Mouse (Mus musculus): ENCODE measurements at regions not wholly inside any gene's neighbourhood (a gene's known extent, or its start where the extent isn't known, plus 50 kb on each side); places are given as distances from the start of the nearest gene placed in this dataset.
A peak's percentile ranks its signal among the peaks of the same experiment; 100 is the strongest.

DNA sequence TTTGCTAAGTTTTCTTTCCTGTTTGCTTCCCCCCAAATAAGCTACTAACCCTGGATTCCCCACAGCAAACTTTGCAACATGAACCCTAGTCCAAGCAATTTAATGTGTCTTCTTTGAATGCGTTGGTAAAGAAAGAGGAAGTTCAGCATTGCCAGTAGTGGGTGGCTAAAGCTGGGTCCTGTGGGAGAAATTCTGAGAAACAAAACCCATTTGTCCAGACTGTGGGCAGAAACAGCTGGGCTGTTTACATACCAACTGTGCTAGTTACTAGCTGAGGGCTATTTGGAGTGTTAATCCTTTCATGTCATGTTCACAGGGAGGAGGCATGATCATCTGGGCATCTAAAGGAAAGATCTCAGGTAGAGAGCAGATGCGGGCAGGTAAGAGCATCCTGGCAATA is 51.8 kb upstream of the 1190002N15Rik start:
- intact Hi-C loops (cut with DNase I): no loop called here
- no peak for DNase-seq (ENCODE audit: extremely low spot score in 1 of 2, low spot score in 2 of 2)

DNA sequence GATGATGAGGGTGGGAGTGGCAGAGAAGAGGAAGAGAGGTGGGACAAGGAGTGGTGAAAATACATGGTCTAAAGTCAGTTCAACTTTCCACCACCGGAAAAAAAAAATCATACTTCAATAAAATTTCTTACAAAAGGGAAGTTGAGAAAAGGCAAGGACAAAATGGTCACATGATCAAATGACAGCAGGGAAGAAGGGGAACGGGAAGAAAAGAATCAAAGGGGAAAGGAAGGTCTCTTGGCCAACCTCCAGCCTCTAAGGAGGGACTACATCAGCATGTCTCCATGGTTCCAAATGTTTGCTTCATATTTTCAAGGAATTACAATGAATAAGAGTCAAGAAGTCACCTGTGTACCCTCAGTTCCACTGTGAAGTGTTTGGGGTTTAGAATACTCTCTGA is 64.7 kb upstream of the Slc9a9 start:
- DNase-seq (ENCODE audit: extremely low spot score in 1 of 2, low spot score in 2 of 2): no peak
- intact Hi-C loops (cut with DNase I): no loop called here

DNA sequence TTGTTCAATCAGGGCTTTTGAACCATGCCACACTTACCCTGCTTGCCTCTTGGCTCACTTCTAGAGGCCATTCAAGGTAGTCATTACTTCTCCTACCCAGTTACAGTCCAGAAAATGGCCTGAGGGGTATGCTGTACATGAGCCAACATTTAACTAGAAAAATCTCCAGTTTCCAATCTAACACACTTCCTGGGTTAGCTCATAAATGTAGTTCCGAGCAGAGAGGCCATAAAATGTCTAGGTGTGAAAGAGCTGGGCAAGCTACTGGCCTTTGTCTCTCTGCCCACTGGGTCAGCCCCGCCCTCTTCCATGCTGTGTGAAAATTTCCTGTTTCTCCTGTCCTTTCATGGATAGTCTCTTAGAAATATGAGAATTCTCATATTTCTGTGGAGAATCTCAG is 63.3 kb upstream of the Slc9a9 start:
- intact Hi-C loops (cut with DNase I): no loop called here
- no peak for DNase-seq (ENCODE audit: extremely low spot score in 1 of 2, low spot score in 2 of 2)

DNA sequence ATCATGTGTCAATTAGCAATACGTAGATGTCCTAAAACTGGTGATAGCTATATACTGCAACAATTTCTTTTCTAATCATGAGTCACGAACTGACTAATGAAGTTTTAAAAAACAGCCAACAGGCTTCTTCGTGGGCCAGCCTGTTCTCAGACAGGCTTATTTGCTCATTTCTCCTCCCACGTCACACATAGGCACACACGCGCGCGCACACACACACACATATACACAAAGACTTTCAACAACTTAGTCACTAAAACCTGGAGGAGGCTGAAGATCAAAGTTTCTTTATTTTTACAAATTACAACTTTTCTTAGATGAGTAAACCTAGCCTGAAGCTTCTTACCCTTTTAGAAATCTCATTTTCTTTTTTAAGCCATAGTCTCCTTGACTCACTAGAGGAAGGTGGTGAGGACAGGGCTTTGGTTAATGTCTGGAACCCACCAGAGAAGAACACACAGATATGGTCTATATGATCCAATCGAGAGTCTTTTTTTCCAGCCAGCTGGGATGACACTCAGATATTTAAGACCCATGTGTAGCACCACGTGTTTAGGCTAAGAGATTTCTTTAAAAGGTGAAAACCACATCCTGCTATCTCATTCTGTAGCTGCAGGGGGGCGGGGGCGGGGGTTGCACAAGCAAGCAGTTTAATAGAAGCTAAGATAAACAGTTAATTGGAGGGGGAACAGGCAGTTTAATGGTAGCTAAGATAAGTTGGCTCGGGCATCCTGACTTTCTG is 62.5 kb upstream of the Slc9a9 start:
- intact Hi-C loops (cut with DNase I): no loop called here
- no peak for DNase-seq (ENCODE audit: extremely low spot score in 1 of 2, low spot score in 2 of 2)

DNA sequence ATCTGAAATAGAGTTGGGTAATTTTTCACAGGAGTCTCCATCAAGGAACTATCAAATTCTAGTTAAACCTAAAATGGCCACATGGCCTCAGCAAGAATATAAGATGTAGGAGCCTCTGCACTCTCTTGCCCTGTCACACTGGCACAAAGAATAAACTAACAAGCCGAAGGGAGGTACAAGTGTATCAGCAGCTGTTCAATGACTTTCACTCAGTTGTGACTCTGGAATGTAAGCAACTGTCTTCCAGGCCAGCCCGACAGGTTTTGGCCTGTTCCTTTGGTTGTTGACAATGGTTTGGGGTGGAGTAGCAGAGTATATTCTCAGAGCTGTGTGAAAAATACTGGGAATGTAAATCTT is 62.0 kb upstream of the Slc9a9 start:
- intact Hi-C loops (cut with DNase I): no loop called here
- DNase-seq (ENCODE audit: extremely low spot score in 1 of 2, low spot score in 2 of 2): no peak

DNA sequence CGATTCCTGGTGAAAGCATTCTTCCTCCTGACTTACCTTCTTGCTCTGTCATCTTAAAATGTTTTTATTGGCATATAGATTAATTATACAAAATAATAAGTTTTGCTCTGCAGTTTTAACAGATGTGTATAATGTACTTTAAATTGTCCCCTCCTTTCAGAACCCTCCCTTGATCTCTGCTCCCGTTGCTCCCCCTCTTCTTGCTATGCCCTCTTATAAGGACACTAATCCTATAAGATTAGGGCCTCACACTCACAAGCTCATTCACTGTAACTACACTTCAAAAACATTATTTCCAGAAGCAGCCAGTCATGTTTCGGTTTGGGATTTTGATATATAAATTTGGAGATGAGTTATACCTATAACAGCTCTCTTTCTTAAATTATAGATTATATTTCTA is 59.6 kb upstream of the Slc9a9 start:
- intact Hi-C loops (cut with DNase I): loop anchor here (5.0 to 10.0 kb wide), 2 partner anchors 1723 to 1975 kb away; no protein-coding TSS in a partner anchor
- DNase-seq (ENCODE audit: extremely low spot score in 1 of 2, low spot score in 2 of 2): no peak

DNA sequence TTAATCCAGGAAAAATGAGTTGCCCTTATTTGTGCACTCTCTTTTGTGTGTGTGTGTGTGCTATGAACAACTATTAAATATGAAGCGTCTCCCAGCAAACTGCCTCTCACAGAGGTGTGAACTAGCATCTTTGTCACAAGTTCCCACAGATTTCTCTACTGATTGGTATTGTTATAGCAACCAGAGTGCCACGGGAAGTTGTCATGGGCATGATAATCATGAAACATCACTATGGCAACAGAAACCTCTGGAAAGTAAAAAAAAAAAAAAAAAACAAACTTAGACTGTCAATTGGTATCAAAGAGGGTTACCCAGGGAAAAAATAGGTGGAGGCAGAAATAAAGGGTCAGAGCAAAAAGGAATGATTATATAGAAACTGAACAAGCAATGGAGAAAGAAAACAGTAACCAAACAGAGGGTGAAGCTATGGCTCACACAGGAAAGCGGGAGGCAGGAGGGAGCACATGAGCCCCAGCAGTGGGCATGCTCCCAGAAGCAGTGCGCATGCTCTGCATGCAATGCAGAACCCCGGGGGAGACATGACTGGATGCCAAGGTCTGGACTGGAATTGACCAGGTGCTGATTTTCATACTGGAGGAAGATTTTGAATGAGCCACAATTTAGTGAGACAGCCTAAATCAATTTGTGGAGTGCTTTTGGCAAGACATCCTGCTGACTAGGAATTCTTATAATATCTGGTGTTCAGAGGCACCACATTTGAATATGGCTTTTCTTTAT is 58.9 kb upstream of the Slc9a9 start:
- intact Hi-C loops (cut with DNase I): loop anchor here (5.0 to 10.0 kb wide), 2 partner anchors 1723 to 1976 kb away; no protein-coding TSS in a partner anchor
- DNase-seq (ENCODE audit: extremely low spot score in 1 of 2, low spot score in 2 of 2): peak; percentile 22 to 34

DNA sequence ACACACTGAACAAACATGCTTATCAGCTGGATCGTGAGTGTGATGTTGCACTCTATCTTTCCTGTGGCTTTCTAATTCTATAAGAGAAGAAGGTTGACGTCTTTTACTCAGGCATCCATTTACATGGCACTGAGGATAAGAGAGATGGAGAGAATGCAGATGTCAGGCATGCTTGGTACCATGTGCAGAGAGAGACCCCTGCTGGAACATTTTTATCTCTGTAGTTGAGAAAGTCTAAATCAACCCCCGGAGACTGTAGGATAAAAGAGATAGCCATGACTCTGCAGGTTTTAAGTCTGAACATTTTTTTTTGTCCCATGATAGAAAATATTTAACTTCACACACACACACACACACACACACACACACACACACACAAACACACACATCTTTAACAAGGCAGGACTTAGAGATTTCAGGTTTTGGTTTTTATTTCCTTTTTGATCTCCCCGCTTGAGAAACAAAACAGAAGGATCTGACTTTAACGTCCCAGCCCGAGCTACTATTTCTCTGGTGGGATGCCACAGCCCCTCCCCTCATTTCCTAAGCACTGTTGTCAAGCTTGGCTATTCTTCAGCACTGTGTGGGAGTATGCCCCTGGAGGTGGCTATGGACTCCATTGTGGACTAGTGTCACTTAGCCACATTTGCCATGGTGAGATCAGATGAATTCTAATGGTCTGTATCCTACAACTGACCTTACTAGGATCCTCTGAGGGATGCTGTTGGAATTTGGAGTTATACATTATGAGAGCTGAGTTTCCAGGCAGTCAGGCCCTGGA is 55.6 kb upstream of the Slc9a9 start:
- intact Hi-C loops (cut with DNase I): loop anchor here (5.0 to 10.0 kb wide), 2 partner anchors 1727 to 1979 kb away; no protein-coding TSS in a partner anchor
- DNase-seq (ENCODE audit: extremely low spot score in 1 of 2, low spot score in 2 of 2): peak; percentile 22 to 72

DNA sequence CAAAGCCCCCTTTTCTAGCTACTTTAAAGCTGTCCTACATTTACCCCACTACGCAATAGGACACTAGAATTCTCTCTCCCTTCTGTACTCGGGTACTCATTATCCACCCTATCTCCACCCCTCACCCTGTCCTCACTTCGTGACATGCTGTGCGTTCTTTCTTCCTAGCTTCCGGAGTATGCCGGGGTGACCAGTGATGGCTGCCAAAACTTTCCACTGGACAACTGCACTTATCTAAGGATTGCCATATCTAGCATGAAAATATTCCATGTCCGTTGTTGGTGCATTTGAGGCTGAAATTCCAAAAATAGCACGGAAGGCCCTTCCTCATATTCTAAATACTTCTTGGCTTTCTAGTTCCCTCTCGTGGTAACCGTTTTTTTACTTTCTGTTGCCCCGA is 54.5 kb upstream of the Slc9a9 start:
- intact Hi-C loops (cut with DNase I): loop anchor here (10.0 kb wide), 1 partner anchor 1980 kb away; no protein-coding TSS in a partner anchor
- DNase-seq (ENCODE audit: extremely low spot score in 1 of 2, low spot score in 2 of 2): no peak

DNA sequence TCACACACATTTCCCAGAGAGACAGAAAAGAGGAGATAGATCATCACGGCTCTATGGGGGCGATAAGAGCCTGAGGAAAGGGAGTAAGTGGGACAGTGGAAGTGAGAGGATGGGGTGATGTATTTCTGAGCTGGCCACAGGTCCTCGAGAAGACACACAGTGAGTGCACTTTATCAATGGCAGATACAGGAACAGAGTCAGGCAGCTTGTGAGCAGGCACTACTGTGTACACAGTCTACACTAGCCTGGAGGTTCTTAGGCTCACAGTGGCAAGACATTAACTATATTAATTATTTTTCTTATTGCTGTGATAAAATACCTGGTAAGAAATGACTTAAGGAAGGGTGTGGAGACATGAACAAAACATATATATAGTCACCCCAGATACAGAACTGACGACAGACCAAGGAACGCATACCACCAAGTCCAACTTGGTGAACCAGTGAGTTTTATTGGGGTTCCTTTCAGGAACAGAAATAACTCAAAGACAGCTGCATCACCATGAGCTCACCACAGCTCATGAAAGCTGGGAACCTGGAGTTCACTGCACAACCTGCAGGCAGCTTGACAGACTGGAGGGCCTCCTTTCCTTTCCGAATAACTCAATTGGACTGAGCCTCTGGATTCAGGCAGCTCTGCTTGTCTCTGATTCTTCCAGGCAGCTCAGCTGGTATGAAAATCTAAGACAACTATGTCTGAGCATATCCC is 51.5 kb upstream of the Slc9a9 start:
- intact Hi-C loops (cut with DNase I): loop anchor here (10.0 kb wide), 1 partner anchor 1983 kb away; no protein-coding TSS in a partner anchor
- DNase-seq (ENCODE audit: extremely low spot score in 1 of 2, low spot score in 2 of 2): no peak
